Mouse (Mus musculus) CH12.LX (cell line): Measurements from ENCODE around the gene Adamtsl4. TPM values are rescaled to one million over a fixed set of nuclear protein-coding genes. Genes with fewer than 3 reads are reported as not detected.
A peak's percentile ranks its signal among the peaks of the same experiment; 100 is the strongest.

ENCODE experiments used
- DNase-seq: peaks from one replicate; pipeline ENCODE4 v3.0.0-alpha.2; 2013; ENCODE audit errors: extremely low read depth
- H3K27ac ChIP-seq: 2 replicates; pipeline ENCODE4 v1.5.1; 2012; ENCODE audit warnings: low read depth, mild to moderate bottlenecking, control low read depth, moderate library complexity; ENCODE audit not compliant: insufficient read depth
- H3K27me3 ChIP-seq: replicated peaks from 2 replicates; pipeline ENCODE3; 2012; ENCODE audit warnings: inconsistent platforms
- H3K36me3 ChIP-seq, 2 experiments: replicated peaks in 1 of 2; 2 replicates each; pipeline versions ENCODE3 to v1.6.1; 2012; ENCODE audit warnings: inconsistent platforms in 1 of 2, low read length in 1 of 2, mild to moderate bottlenecking in 1 of 2, mixed read lengths in 1 of 2, moderate library complexity in 1 of 2; ENCODE audit not compliant: control insufficient read depth in 1 of 2, insufficient read depth in 1 of 2
- H3K4me1 ChIP-seq, 2 experiments: 2 replicates each; pipeline ENCODE4 v1.6.1; 2012; ENCODE audit warnings: inconsistent platforms in 1 of 2, moderate library complexity in 1 of 2; ENCODE audit not compliant: insufficient read depth in 2 of 2, control insufficient read depth in 1 of 2
- H3K4me2 ChIP-seq: 2 replicates; pipeline ENCODE4 v1.6.1; 2012; ENCODE audit warnings: low read depth, mild to moderate bottlenecking, control low read depth; ENCODE audit not compliant: poor library complexity, insufficient read depth, severe bottlenecking
- H3K4me3 ChIP-seq, 3 experiments: fragments of 150-350 bp in 1 of 3; sonication (generic) in 1 of 3; replicated peaks in 1 of 3; 2 replicates each; pipeline versions ENCODE3 to v1.5.1; 2011 to 2012; ENCODE audit warnings: low read depth in 2 of 3, low read length in 2 of 3, mild to moderate bottlenecking in 2 of 3, moderate library complexity in 2 of 3, control low read depth in 1 of 3, improper control_type of control experiment in 1 of 3, inconsistent platforms in 1 of 3, mixed read lengths in 1 of 3; ENCODE audit not compliant: poor library complexity in 1 of 3
- H3K79me2 ChIP-seq: replicated peaks from 2 replicates; pipeline ENCODE4 v1.6.1; 2012; ENCODE audit warnings: mild to moderate bottlenecking, moderate library complexity; ENCODE audit not compliant: control insufficient read depth, poor library complexity, insufficient read depth, severe bottlenecking; ENCODE audit errors: extremely low read depth
- H3K9ac ChIP-seq: 2 replicates; pipeline ENCODE4 v1.6.1; 2012; ENCODE audit warnings: low read depth, mild to moderate bottlenecking, control low read depth, moderate library complexity; ENCODE audit not compliant: insufficient read depth
- H3K9me3 ChIP-seq: replicated peaks from 2 replicates; pipeline ENCODE3; 2012; ENCODE audit warnings: low read length, inconsistent platforms, mixed read lengths
- BHLHE40 ChIP-seq: IDR thresholded peaks from 2 replicates; pipeline ENCODE4 v1.6.1; 2011; ENCODE audit warnings: mild to moderate bottlenecking, low read depth, low read length, improper control_type of control experiment
- E2F4 ChIP-seq: IDR thresholded peaks from 2 replicates; pipeline ENCODE4 v1.6.1; 2011; ENCODE audit warnings: low read depth, low read length, improper control_type of control experiment; ENCODE audit not compliant: insufficient replicate concordance
- ELF1 ChIP-seq: IDR thresholded peaks from 2 replicates; pipeline ENCODE4 v1.6.1; 2014; ENCODE audit warnings: low read depth, mild to moderate bottlenecking, inconsistent platforms, low read length, improper control_type of control experiment
- EP300 ChIP-seq: IDR thresholded peaks from 2 replicates; pipeline ENCODE4 v1.6.1; 2011; ENCODE audit warnings: low read length, improper control_type of control experiment
- ETS1 ChIP-seq: conservative IDR thresholded peaks from 2 replicates; pipeline ENCODE4 v1.6.1; 2012; ENCODE audit warnings: low read depth, mild to moderate bottlenecking, inconsistent platforms, low read length, improper control_type of control experiment, moderate library complexity
- GABPA ChIP-seq: IDR thresholded peaks from 2 replicates; pipeline ENCODE4 v1.6.1; 2012; ENCODE audit warnings: low read depth, low read length, improper control_type of control experiment, inconsistent platforms; ENCODE audit not compliant: insufficient replicate concordance
- IRF4 ChIP-seq: IDR thresholded peaks from 2 replicates; pipeline ENCODE4 v1.6.1; 2014; ENCODE audit warnings: low read depth, mild to moderate bottlenecking, inconsistent platforms, low read length, improper control_type of control experiment
- JUN ChIP-seq: IDR thresholded peaks from 2 replicates; pipeline ENCODE4 v1.6.1; 2011; ENCODE audit warnings: low read depth, mild to moderate bottlenecking, low read length, improper control_type of control experiment, moderate library complexity; ENCODE audit not compliant: insufficient read depth
- MAZ ChIP-seq: IDR thresholded peaks from 2 replicates; pipeline ENCODE4 v1.6.1; 2012; ENCODE audit warnings: low read depth, mild to moderate bottlenecking, inconsistent platforms, low read length, improper control_type of control experiment, moderate library complexity
- MEF2A ChIP-seq: IDR thresholded peaks from 2 replicates; pipeline ENCODE4 v1.6.1; 2014; ENCODE audit warnings: low read depth, mild to moderate bottlenecking, inconsistent platforms, low read length, improper control_type of control experiment, borderline replicate concordance
- MXI1 ChIP-seq: IDR thresholded peaks from 2 replicates; pipeline ENCODE4 v1.6.1; 2011; ENCODE audit warnings: mild to moderate bottlenecking, low read depth, low read length, improper control_type of control experiment
- MYC ChIP-seq: IDR thresholded peaks from 2 replicates; pipeline ENCODE4 v1.6.1; 2011; ENCODE audit warnings: low read depth, mild to moderate bottlenecking, improper control_type of control experiment, low read length
- PAX5 ChIP-seq: IDR thresholded peaks from 2 replicates; pipeline ENCODE4 v1.6.1; 2012; ENCODE audit warnings: low read length, inconsistent platforms, mixed read lengths
- RCOR1 ChIP-seq: conservative IDR thresholded peaks from 2 replicates; pipeline ENCODE4 v1.6.1; 2012; ENCODE audit warnings: low read depth, mild to moderate bottlenecking, inconsistent platforms, low read length, improper control_type of control experiment
- SIN3A ChIP-seq: IDR thresholded peaks from 2 replicates; pipeline ENCODE4 v1.6.1; 2012; ENCODE audit warnings: low read length, improper control_type of control experiment, inconsistent platforms
- SMC3 ChIP-seq: IDR thresholded peaks from 2 replicates; pipeline ENCODE4 v1.6.1; 2011; ENCODE audit warnings: low read depth, low read length, improper control_type of control experiment
- TCF12 ChIP-seq: IDR thresholded peaks from 2 replicates; pipeline ENCODE4 v1.6.1; 2014; ENCODE audit warnings: low read depth, mild to moderate bottlenecking, inconsistent platforms, low read length, improper control_type of control experiment
- ZMIZ1 ChIP-seq: IDR thresholded peaks from 2 replicates; pipeline ENCODE4 v1.6.1; 2012; ENCODE audit warnings: low read depth, mild to moderate bottlenecking, inconsistent platforms, low read length, improper control_type of control experiment
- dilution Hi-C: fragments of 300-500 bp; cut with MboI; formaldehyde crosslinking; loops from 2 replicates; pipeline ENCODE4 v1.14.3; 2020; ENCODE audit warnings: low sequenced_read_pairs; ENCODE audit not compliant: extremely low pct_unique_long_range_greater_than_20kb, extremely low pct_ligation_motif_present
- in situ Hi-C: fragments of 300-500 bp; cut with MboI; formaldehyde crosslinking; loops from 3 replicates; pipeline ENCODE4 v1.14.3; 2019; ENCODE audit warnings: low sequenced_read_pairs, low pct_ligation_motif_present, low pct_unique_long_range_greater_than_20kb, mixed read lengths
- polyA plus RNA-seq: library from polyadenylated mRNA; unstranded; fragments of >175 nt; gene quantifications from 2 replicates; pipeline ENCODE4 v1.2.1, GENCODE M21; 2012; ENCODE audit warnings: low read depth; ENCODE audit not compliant: insufficient read length
- total RNA-seq, 2 experiments: library from RNA; depleted of rRNA; stranded (reverse); fragments of 300-350 nt in 1 of 2; fragments of >200 nt in 1 of 2; gene quantifications; 2 replicates each; pipeline ENCODE4 v1.2.3; 2012 to 2014

Adamtsl4 gene
- total and polyA plus RNA-seq, 3 experiments, result 0.10 to 0.85 TPM; not detected in 1

GRCm38 (mm10) chr3:95668589-95669308 is 19.0 kb downstream of the Adamtsl4 start:
- H3K27me3 ChIP-seq, result no peaks in the 10 kb centered on the region
- H3K36me3 ChIP-seq, result peaks cover 8 to 35% of the 10 kb centered on the region in 2 experiments
- no peak for DNase-seq
- dilution Hi-C loops (no loop called here), in situ Hi-C loops (no loop called here)
- peak overlapping the region; percentile 47 for H3K4me2 ChIP-seq
- TF ChIP-seq IRF4 (peak; percentile 73; the same call in 1 of the 2 replicates), MYC (0 out of 2 replicates have a peak, but pooled peaks have one; percentile 35), ETS1 (peak; percentile 67), PAX5 (no peak), EP300 (peak; percentile 21; the same call in 1 of the 2 replicates), GABPA (no peak), TCF12 (peak; percentile 11; the same call in 1 of the 2 replicates), BHLHE40 (peak; percentile 49), ELF1 (0 out of 2 replicates have a peak, but pooled peaks have one; percentile 15), SIN3A (peak; percentile 61), JUN (no peak)
- peaks cover 39 to 94% of the 10 kb centered on the region in 2 experiments for H3K4me1 ChIP-seq
- no peaks in the 10 kb centered on the region for H3K9me3 ChIP-seq
- H3K4me3 ChIP-seq, result no peak overlapping the region
- H3K9ac ChIP-seq, result 0 out of 2 replicates have a peak overlapping the region, but pooled peaks have one; percentile 14
- peak overlapping the region; percentile 75 for H3K27ac ChIP-seq
- peaks cover 55% of the 10 kb centered on the region for H3K79me2 ChIP-seq

GRCm38 (mm10) chr3:95668026-95668425 is 19.7 kb downstream of the Adamtsl4 start:
- Histone ChIP-seq H3K9ac (peak overlapping the region; percentile 0), H3K27me3 (no peaks in the 10 kb centered on the region), H3K4me2 (peak overlapping the region; percentile 9), H3K36me3 (peaks cover 11 to 42% of the 10 kb centered on the region in 2 experiments), H3K79me2 (peaks cover 62% of the 10 kb centered on the region), H3K9me3 (no peaks in the 10 kb centered on the region), H3K27ac (peak overlapping the region; percentile 75), H3K4me3 (no peak overlapping the region), H3K4me1 (peaks cover 39 to 94% of the 10 kb centered on the region in 2 experiments)
- in situ Hi-C loops, result no loop called here
- DNase-seq, result no peak
- dilution Hi-C loops, result no loop called here
- no peak for TF ChIP-seq MXI1
- no peak for TF ChIP-seq RCOR1
- peak; percentile 75 for TF ChIP-seq BHLHE40
- no peak for TF ChIP-seq ZMIZ1
- no peak for TF ChIP-seq E2F4
- TF ChIP-seq MAZ, result no peak
- TF ChIP-seq SMC3, result no peak
- TF ChIP-seq MEF2A, result no peak
